Mouse (Mus musculus): ENCODE data around the gene Ikbkg.
"Not testable (repeated sequence)": the region's sequence is repeated elsewhere in the genome, so short reads cannot be mapped to it uniquely, and the experiment has no call there.

Gene Ikbkg

DNA sequence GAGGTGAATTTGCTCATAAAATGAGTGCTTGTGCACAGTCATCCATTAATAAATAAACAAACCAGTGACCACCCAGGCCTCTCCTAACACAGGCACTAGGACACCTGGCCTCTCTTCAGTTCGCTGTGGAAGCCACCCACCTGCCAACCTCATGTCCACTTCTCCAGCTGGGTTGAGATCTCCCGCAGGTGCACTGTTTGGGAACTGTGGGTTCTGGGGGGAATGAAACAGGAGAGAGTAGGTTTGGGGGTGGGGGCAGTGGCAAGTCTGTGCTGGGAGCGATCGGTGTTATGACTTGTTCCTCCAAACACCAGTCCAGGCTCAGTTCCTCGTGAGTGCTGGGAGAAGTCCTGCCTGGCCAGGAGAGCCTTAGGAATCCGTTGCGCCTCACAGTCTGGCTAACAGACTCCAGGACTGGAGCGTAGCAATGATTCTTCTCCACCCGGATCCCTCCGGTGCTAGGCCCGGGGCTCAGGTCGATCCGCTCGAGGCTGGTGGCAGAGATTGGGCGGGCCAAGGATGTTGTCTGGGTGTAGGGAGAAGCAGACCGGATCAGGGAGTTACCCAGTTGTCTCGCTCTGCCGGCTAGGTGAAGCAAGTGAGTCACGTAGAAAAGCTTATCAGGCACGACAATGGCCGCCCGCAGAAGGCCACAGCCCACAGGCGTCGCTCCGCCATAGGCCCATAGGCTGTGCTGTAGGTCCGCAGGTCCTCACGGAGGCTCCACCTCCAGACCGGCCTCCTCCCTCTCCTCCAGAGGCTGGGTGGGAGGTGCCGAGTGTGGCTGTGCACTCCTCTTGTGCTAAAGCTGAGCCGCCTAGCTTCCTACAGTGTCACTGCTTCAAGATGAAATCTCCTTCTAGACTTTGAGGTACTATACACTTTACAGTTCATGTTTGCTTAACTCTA is at the start of gene Ikbkg, which contains the start of gene Fam3a:
Gene Ikbkg (plus strand): TSS at position 756 of the 909 bp plus-strand sequence.
Gene Fam3a (minus strand): TSS at position 738 of the 909 bp plus-strand sequence.
- peak; percentile 87 to 94 for DNase-seq

DNA sequence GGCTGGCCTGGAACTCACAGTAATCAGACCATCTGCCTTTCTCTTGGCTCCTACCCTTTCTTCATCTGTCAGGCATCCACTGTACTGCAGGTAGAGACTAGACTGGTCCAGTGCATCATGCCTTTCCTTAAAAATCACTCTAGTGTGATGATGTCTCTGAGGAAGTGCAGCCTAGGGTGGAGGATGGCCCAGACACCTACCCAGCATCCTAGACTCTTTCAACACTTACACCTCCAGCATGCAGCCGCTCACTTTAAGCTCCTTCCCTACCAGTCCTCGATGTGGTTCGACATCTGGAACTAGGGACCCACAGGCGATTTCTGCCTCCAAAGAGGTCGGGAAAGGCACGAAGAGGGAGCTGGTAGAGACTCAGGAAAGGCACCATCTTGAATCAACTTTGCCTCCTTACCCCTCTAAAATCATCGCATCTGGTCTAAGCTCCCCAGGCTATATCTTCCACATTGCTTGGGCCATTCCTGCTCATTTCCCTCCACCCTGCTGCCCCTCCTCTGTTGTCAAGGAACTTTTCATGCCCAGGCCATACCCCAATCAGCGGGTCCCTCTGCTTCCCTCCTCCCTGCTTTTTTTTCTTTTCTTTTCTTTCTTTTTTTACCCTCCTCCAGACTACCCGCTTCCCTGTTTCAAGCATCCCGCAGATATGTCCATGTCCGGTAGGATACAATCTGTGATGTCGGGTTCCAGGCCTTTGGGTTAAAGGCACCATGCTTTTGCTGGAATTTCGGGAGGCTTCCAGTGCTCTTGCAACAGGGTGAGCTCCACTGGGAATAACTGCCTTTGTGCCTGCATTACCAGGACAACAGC is 40.2 kb upstream of the Ikbkg start:
- no peak for DNase-seq

DNA sequence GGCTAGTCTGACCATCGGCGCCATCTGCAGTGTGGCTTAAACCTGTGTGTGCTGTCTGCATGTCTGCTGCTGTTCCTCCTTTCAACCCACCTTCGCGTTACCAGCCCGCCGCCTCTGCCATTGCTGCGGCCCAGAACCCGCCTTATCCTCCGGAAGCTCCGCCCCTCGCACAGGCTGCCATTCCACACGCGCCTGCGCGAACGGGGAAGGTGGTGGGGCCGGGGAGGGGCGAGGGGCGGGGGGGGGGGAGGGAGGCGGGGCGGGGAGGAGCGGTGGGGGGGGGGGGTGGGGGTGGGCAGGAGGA is 39.7 kb upstream of the Ikbkg start, which contains the start of gene Lage3:
Gene Lage3 (minus strand): TSS at position 152 of the 304 bp plus-strand sequence.
- DNase-seq = peak; percentile 86 to 89

DNA sequence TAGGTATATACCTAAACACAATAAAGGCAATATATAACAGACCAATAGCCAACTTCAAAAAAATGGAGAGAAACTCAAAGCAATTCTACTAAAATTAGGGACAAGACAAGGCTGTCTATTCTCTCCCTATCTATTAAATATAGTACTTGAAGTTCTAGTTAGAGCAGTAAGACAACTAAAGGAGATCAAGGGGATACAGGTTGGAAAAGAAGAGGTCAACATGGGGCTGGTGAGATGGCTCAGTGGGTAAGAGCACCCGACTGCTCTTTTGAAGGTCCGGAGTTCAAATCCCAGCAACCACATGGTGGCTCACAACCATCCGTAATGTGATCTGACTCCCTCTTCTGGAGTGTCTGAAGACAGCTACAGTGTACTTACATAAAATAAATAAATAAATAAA is 36.0 kb upstream of the Ikbkg start:
- DNase-seq = not testable (repeated sequence)

DNA sequence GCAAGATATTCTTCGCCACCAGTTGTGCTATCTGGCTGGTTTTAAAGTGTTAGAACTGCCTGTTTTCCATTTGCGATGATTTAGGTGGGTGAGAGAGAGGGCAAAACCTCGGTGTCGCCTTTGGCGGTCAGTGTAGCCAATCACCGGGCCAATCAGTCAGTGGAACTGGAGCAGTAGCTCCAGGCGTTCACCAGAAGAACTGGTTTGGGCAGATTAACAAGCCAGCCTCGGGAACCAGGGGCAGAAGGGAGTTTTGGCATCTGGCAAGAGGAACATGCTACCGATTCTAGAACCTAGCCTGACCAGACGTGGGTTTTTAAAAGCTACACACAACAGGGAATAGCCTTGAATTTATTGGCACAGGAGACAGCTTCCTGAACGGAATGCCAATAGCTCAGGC is 33.9 kb upstream of the Ikbkg start:
- DNase-seq = no peak

DNA sequence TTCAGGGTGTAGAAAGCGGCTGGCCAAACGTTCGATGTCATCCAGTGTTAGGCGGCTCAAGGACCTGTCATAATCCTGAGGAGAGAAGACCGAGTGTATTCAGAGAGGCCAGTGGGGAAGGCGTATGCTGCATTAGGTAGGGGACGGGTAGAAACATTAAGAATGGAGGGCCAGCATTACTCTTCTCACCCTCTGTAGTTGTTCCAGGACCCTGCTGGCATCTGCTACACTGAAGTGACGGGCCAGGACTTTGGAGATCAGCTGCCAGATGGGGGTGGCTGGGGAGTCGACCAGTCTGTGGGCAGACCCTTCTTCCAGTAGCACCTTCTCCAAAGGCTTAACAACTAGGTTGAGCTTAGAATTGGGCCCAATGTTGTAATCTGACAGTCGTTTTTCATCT is 25.6 kb upstream of the Ikbkg start:
- DNase-seq = no peak

DNA sequence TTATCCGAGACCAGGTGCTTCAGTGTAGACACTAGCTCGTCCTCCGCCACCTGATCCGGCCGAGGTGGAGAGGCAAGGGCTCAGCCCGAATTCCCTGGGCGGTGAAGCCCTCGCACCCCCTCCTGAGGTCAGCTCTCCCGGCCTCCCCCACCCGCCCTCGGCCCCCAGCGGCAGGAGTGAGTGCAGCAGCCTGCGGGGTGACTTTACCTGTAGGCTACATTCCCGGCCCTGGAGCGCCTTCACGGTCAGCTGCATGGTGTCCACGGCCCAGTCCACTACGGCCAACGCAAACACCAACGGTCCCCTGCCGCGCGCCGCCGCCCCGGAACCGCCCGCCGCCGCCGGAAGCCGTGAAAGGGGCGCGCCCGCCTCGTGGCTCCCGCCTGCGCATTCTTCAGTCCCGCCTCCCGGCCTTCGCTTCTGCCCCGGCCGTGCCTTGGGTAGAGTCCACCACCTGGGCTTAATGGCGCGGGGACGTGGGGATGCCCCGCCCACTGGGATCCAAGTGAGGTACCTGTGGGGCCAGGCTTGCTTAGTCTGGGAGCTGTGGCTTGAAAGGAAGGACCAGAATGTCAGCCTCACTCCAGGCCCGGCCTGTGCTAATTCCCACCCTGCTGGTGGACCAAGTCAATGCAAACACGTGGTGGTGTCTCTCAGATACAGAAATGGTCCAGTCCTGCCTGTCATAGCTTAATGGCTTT is 24.7 kb upstream of the Ikbkg start:
- peak; percentile 81 to 86 for DNase-seq

DNA sequence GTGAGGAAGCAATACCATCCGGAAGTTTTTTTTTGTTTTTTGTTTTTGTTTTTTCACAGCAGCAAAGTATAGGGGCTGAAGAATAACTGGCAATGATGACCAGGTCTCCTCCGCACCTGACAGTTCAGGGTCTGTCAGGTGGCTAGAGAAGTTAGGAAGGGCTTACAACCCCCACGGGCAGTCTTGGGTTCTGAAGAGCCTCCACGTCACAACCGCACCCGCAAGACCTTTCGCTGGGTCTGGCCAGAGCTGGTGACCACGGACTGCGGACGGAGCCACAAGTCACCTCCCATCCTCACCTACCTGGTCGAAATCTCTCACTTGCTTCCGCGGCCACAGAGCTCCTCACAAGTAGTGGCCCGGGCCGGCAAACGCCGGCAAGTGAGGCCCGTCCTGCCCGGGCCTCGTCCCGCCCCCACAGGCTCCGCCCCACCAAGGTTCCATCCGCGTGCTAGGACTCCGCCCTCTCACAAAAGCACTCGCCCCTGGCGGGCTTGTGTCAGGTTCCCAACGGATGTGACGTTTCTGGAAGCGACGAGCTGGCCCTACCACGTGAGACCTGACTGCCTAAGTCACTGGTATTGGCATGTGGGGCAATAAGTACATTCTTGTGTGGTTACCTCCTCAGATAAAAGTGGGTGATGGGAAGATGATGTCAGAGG is 20.1 kb upstream of the Ikbkg start, which contains the start of the genes Ubl4a and Slc10a3:
Gene Ubl4a (minus strand): TSS at position 331 of the 662 bp plus-strand sequence.
Gene Slc10a3 (minus strand): TSS at position 462 of the 662 bp plus-strand sequence.
- peak; percentile 91 to 93 for DNase-seq

DNA sequence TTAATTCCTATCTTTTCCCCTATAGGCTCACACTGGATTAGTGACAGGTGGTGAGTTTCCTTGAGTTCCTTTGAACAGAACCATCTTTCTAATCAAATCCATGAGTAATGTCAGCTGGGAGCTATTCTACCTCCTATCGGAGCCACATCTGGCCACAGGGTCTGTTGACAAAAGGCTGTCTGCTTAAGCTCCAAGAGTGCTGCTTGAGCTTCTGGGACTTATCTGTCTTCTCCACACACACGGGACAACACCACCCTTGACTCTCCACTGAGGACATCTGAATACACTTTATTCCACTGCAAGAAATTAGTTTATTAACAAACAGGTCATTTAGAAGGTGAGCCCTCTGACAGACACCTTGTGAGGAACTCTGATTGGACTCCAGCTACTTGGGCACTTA is 8.6 kb upstream of the Ikbkg start:
- no peak for DNase-seq

DNA sequence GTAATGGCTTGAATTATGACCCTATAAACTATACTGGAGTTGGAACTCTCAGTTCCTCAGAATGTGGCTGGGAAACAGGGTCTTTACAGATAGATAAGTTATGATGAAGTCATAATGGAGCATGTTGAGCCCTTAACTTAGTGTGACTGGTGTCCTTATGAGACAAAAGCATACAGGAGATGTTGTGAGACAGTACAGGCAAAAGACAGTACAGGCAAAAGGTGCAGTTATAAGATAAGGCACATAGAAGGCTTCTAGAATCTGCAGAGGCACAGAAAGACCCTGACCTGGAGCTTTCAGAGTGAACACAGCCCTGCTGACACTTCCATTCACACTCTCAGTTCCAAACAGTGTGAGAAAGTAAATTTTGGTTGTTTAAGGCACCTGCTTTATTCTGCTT is 4.9 kb upstream of the Ikbkg start:
- DNase-seq = no peak

DNA sequence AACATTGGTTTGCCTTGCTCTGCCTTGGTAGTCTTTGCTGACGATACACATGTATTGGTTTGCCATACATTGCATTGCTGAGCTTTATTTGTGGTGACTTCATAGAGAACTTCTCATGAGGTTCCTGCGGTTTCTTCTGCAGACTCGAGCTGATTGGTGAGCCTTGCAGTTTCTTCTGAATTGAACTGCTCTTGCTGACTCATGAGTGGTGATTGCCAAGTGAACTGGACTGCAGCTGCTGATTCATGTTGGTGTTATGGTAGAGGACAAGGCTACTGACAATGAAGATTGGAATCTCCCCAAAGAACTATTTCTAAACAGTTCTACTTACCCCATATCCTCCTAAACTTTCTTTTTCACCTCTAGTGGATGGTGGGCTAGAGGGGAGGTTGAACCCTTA is 7.0 kb downstream of the Ikbkg start:
- DNase-seq = no peak

DNA sequence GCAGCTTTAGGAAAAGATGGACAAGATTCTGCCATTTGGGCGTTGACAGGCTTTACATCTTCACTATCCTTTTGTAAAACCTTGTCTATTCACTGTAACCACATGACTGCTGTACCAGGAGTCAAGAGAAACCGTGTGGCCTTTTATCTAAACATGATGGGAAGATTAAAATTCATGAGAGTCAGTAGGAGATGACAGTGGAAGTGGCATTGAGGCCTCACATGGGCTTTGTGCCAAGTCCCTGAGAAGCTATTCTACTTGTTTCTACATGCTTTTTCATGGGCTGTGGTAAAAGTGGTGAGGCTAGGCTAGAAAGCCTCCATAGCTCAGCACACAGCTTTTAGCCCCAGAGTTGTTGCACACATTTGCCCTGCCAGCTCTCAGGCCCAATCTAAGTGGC is 15.2 kb downstream of the Ikbkg start:
- DNase-seq = no peak

DNA sequence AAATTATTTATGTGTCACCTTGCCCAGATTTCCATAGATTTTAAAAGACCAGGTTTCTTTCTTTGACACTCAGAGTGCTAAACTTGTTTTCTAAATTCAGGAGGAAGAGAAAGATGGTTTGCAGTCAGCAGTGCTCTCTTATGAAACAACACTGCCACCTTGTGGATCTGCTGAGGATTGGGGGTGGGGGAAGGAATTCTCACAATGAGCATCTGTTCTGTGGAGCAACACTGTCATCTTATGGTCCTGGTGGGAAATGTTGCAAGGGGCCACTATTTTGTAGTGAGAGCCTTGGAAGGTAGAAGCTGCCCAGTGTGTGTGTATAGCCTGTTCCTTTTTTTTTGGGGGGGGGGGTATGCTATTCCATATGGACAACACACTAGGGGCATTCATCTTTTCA is 20.3 kb downstream of the Ikbkg start:
- DNase-seq = peak; percentile 55 to 79

DNA sequence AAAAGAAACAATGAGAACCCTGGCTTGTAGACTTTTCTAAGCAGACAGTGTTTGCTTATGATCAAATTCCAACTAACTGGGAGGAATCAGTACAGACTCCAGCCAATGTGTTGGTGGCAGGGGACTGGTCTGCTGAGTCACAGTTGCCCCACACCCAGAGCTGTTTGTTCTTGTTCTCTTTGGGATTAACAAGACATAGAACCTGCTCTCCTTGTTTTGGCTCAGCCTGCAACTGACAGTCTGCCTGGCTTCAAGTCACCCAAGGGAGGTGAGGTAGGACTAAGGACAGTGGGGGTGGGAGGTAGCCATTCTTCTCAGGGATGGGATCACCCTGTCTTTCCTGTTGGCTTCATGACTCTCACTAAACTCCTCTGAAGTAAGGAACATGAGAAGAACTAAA is 31.4 kb downstream of the Ikbkg start:
- DNase-seq = peak in 1 of 2 experiments; percentile 29

DNA sequence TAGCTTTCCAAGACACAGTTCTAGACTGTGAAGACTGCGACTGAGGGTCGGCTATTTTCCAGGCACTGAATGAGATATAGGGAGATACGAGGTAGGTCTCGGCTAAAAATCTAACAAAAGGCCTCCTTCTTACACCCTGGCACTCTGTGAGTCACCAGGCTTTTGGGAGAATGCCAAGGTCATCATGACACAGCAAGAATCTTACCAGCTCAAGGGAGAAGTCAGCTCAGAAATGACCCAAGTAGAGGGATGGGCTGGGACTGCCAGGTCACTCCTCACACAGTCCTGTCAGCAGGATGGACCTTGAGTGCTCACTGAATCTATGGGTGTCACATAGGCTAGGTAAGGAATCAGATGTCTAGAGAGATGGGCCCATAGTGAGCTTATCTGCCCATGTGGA is 32.1 kb downstream of the Ikbkg start:
- peak in 1 of 2 experiments; percentile 26 for DNase-seq

DNA sequence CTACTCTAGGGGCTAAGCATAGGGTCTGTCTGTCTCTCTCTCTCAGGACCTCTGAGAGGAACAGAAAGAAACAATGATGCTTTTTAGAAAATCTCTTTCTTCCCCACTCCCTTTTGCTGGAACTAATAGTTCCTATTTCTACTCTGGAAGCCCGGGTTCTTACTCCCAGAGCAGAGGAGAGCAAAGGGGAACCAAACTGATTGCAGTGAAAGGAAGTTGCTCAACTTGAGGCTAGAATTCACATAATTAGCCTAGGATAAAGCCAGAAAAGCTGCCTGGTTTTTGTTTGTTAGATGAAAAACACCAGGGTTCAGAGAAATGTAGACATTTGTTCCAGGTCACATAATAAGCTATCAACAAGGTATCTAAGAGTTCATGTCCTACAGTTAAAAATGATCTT is 33.2 kb downstream of the Ikbkg start:
- DNase-seq = no peak

DNA sequence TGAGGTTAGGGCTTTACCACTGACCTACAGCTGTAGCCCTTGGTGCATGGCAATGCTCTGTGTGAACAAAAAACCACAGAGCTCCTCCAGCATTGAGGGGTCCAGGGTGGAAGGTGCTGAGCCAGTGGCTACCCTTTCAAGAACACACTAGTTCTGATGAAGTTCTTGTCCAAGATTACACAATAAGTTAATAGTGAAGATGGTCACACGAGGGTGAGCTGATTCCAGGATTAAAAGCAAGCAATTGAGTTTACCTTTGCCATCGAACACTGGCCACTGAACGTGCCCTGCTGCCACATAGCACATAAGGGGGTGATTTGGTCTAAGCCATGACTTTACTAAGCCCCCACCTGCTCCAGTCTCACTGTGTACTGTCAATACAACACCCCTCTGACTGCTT is 34.0 kb downstream of the Ikbkg start:
- no peak for DNase-seq

DNA sequence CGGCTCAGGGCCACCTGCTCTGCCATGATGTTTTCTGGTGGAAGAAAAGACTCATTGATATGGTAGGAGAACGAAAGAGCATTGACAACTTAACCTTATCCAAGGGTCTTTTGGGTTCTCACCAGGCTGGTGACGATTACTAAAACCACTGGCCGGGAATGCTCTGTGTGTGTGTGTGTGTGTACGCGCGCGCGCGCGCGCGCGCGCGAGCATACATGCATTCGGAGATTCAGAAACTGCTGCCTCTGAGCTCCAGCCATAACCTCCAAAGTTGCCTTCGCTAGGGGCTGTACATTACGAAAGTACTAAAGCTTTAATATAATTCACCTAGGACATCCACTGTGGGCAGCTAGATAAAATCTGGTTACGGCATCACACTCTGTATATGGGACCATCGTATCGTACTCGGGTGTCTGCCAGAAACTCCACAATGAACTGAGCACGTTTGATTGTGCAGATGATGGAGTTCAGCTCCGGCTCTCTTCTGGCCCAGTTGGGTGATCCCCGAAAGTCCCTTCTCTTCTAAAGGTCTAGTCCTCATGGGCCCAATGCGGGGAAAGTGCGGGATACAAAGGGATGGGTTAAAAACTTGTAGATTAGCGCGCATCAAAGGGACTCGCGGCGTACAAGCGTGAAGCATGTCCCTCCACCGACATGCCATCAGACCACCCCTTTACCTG is 35.2 kb downstream of the Ikbkg start:
- no peak for DNase-seq

DNA sequence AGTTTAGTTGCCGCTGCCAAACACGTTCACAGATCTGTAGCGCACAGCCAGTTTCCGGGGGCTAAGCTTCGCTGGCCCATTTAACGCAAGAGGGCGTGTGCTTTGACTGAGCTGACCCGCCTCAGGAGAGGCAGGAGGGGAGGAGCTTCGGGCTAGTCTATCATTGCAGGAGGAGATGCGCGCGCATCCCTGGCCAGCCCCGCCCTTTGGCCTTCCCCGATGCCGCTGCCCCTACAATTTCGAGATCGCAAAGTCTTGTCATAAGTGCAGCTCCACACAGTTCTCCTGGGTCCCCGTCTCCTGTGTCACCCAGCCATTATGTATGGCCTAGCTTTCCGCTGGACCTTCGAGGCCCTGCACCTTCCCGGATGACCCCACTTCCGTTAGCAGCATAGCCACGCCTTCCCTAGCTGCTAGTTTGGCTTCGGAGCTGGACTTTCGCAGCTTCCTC is 35.8 kb downstream of the Ikbkg start, which contains the start of gene G6pdx:
Gene G6pdx (minus strand): TSS at position 369 of the 451 bp plus-strand sequence.
- peak; percentile 90 to 91 for DNase-seq

DNA sequence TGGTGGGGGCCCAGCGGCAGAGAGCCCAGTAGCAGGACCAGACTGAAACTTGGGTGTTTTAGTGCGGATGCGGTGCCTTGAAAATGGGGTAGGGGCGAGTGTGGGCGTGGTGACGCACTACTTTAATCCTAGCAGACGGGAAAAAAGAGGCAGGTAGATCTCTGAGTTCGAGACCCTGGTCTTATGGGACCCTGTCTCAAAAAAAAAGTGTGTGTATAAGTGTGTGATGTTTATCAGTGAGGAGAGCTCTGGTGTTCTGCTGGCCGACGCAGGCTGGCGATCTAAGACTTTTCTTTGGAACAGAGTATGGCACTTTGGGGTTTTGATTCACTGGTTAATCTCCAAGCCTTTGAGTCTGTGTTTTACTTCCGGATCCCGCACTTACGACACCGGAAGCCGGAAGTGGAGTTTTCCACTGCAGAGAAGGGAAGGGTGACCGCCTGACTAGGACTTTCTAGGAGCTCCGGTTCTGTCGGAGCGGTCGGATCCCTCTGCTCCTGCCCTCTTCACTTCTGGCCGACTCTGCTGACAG is 36.3 kb downstream of the Ikbkg start:
- DNase-seq = peak; percentile 80

Measured in lung, postnatal 4 days (tissue).